Mouse (Mus musculus): ENCODE measurements around the gene Ptgir.

The Ptgir gene

GRCm38 (mm10) chr7:16891641-16892351, 14.5 kb upstream of the Ptgir start, which contains the start of gene Gng8:
Gene Gng8 (plus strand): TSS chr7:16891786.
- DNase-seq (ENCODE audit: low read depth), result peak; percentile 93

GRCm38 (mm10) chr7:16892352-16892730, 13.9 kb upstream of the Ptgir start:
- DNase-seq (ENCODE audit: low read depth), result no peak

- DNase-seq (ENCODE audit: low read depth), result no peak
These were observed 12.7 kb upstream of the Ptgir start for GRCm38 (mm10) chr7:16893612-16894011.

GRCm38 (mm10) chr7:16894279-16894678, 12.0 kb upstream of the Ptgir start:
- DNase-seq (ENCODE audit: low read depth), result no peak

GRCm38 (mm10) chr7:16895000-16895399, 11.3 kb upstream of the Ptgir start:
- peak; percentile 76 for DNase-seq (ENCODE audit: low read depth)

- no peak for DNase-seq (ENCODE audit: low read depth)
These were observed 10.8 kb upstream of the Ptgir start for GRCm38 (mm10) chr7:16895511-16895910.

- DNase-seq (ENCODE audit: low read depth), result no peak
These were observed 5.8 kb upstream of the Ptgir start for GRCm38 (mm10) chr7:16900526-16900925.

- DNase-seq (ENCODE audit: low read depth), result no peak
These were observed 2.8 kb upstream of the Ptgir start for GRCm38 (mm10) chr7:16903439-16903955.

GRCm38 (mm10) chr7:16904120-16904675, 2.1 kb upstream of the Ptgir start:
- no peak for DNase-seq (ENCODE audit: low read depth)

- peak; percentile 46 for DNase-seq (ENCODE audit: low read depth)
These were observed 734 bp upstream of the Ptgir start for GRCm38 (mm10) chr7:16905491-16906021.

GRCm38 (mm10) chr7:16906889-16907559, 734 bp downstream of the Ptgir start:
- no peak for DNase-seq (ENCODE audit: low read depth)

GRCm38 (mm10) chr7:16907842-16908241, 1.6 kb downstream of the Ptgir start:
- peak; percentile 41 for DNase-seq (ENCODE audit: low read depth)

- peak; percentile 46 for DNase-seq (ENCODE audit: low read depth)
These were observed 2.1 kb downstream of the Ptgir start for GRCm38 (mm10) chr7:16908367-16908766.

GRCm38 (mm10) chr7:16908859-16909258, 2.6 kb downstream of the Ptgir start:
- no peak for DNase-seq (ENCODE audit: low read depth)

- DNase-seq (ENCODE audit: low read depth), result no peak
These were observed 3.6 kb downstream of the Ptgir start for GRCm38 (mm10) chr7:16909909-16910308.

- no peak for DNase-seq (ENCODE audit: low read depth)
These were observed 5.6 kb downstream of the Ptgir start for GRCm38 (mm10) chr7:16911904-16912303.

GRCm38 (mm10) chr7:16912360-16912759, 6.1 kb downstream of the Ptgir start:
- DNase-seq (ENCODE audit: low read depth), result no peak

- peak; percentile 88 for DNase-seq (ENCODE audit: low read depth)
These were observed 7.6 kb downstream of the Ptgir start for GRCm38 (mm10) chr7:16913806-16914452.

GRCm38 (mm10) chr7:16914453-16915343, 8.4 kb downstream of the Ptgir start:
- DNase-seq (ENCODE audit: low read depth), result no peak

GRCm38 (mm10) chr7:16915461-16916340, 9.4 kb downstream of the Ptgir start:
- DNase-seq (ENCODE audit: low read depth), result no peak

Measured in naive thymus-derived CD4-positive, alpha-beta T cell, adult 2 months (primary cell).